Comparison of ENCODE assay signal across 7 mouse cellular contexts in the genomic region with DNA sequence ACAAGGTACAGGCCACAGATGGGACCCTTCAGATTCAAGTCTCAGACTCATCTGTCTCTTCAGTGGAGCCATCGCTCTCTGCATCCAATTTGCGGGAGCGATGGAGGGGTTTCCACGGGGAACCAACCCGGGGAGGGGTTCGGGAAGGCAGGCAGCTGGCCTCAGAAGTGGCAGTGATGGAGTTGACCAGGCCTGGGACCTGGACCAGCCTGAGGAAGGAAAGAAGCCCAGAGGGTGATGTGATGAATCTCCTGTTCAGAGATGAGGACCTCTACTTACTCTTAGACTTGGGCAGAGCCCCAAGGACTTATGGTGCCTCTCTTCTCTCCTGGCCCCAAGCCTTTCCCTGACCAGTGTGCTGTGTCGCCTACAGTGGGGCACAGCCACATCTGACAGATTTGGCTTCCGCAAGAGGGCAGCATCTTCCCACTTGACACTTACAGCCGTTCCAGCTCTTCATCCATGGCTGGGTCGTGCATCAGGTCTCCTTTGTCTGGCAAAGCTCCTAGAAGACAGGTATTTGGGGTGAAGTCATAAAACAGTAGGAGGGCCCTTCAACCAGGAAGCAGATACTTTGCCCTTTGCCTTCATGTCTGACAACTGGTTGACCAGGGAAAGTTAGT. TPM values are rescaled to one million over a fixed set of nuclear protein-coding genes. Genes with fewer than 3 reads are reported as not detected.
DNase-seq lines count a peak whose midpoint lies in the region; ATAC-seq and TF ChIP-seq lines count a peak whose summit lies in the region.

No protein-coding gene starts in this region.

- H3K27me3 ChIP-seq in thymus, adult 2 months (ENCODE audit: control insufficient read depth, insufficient read depth, low read length): no peaks in the 10 kb centered on the region
- H3K27me3 ChIP-seq in midbrain, embryonic 12.5 days: no peaks in the 10 kb centered on the region

- H3K9ac ChIP-seq in midbrain, embryonic 12.5 days (replicated peaks): no peak overlapping the region

- no peaks in the 10 kb centered on the region for H3K9me3 ChIP-seq in midbrain, embryonic 12.5 days

- H3K4me3 ChIP-seq in thymus, adult 2 months (ENCODE audit: control insufficient read depth, insufficient read depth, low read length): no peak overlapping the region
- H3K4me3 ChIP-seq in midbrain, embryonic 12.5 days: no peak overlapping the region

- ATAC-seq in frontal cortex, adult (ENCODE audit: low TSS enrichment): peak; percentile 44; the same call in 1 of the 2 replicates
- ATAC-seq in midbrain, embryonic 12.5 days (ENCODE audit: low FRiP score, low read depth): peak; percentile 67

- TF ChIP-seq POLR2A in thymus, adult 2 months (IDR thresholded peaks at IDR 0.05; ENCODE audit: control insufficient read depth, extremely low read depth, insufficient read depth, low read length, poor library complexity): no peak

- no peak overlapping the region for H3K4me2 ChIP-seq in midbrain, embryonic 12.5 days (replicated peaks)

- no peak for TF ChIP-seq CTCF in thymus, adult 2 months (IDR thresholded peaks at IDR 0.05; ENCODE audit: borderline replicate concordance, control insufficient read depth, extremely low read depth, insufficient read depth, low read length, poor library complexity)

- peaks cover 23% of the 10 kb centered on the region for H3K36me3 ChIP-seq in thymus, adult 2 months (ENCODE audit: control insufficient read depth, insufficient read depth, low read length)
- peaks cover 38% of the 10 kb centered on the region for H3K36me3 ChIP-seq in midbrain, embryonic 12.5 days

- WGBS in thymus, adult 2 months: 79% methylated on average over 10 of the region's 10 CpGs
- WGBS in midbrain, embryonic 12.5 days: 47% methylated on average over 10 of the region's 10 CpGs

- no peak overlapping the region for H3K27ac ChIP-seq in thymus, adult 2 months (ENCODE audit: control insufficient read depth, insufficient read depth, low read length)
- H3K27ac ChIP-seq in midbrain, embryonic 12.5 days (replicated peaks): no peak overlapping the region

- DNase-seq in thymus, adult 2 months: peak; percentile 27
- DNase-seq in thymus, postnatal 25 days: no peak
- DNase-seq in cerebellum, adult 9-11 months: peak; percentile 71
- DNase-seq in kidney, postnatal 4 days: peak; percentile 78 to 85
- DNase-seq in yolk sac, embryonic 10.5 days (ENCODE audit: low spot score): peak; percentile 53

- no peaks in the 10 kb centered on the region for H3K4me1 ChIP-seq in thymus, adult 2 months (replicated peaks; ENCODE audit: control insufficient read depth, insufficient read depth, low read length)
- no peaks in the 10 kb centered on the region for H3K4me1 ChIP-seq in midbrain, embryonic 12.5 days

RNA-seq across cellular contexts. Expression of a gene that starts 14.1 kb away (rescaled TPM):
- polyA plus RNA-seq in thymus, adult 2 months (2012; rRNA removed): 77.6 and 93.9 TPM in 2 replicates
- polyA plus RNA-seq in midbrain, embryonic 12.5 days (2016; fragmentation: Nextera tagmentation; extraction: Ambion mirVana): 88.6 and 92.2 TPM in 2 replicates

RNA-seq across cellular contexts. Expression of a gene that starts 23.1 kb away (rescaled TPM):
- polyA plus RNA-seq in thymus, adult 2 months (2012; rRNA removed): 5.6 and 14.9 TPM in 2 replicates
- polyA plus RNA-seq in midbrain, embryonic 12.5 days (2016; fragmentation: Nextera tagmentation; extraction: Ambion mirVana): 29.1 and 31.0 TPM in 2 replicates

RNA-seq across cellular contexts. Expression of a gene that starts 42.1 kb away (rescaled TPM):
- polyA plus RNA-seq in thymus, adult 2 months (2012; rRNA removed): 51.2 and 65.7 TPM in 2 replicates
- polyA plus RNA-seq in midbrain, embryonic 12.5 days (2016; fragmentation: Nextera tagmentation; extraction: Ambion mirVana): 9.0 and 10.4 TPM in 2 replicates
